Mouse (Mus musculus) lung, postnatal 0 days (tissue): ENCODE results near the gene Ndufv3.

Experiments used
- CTCF ChIP-seq: IDR thresholded peaks from 2 replicates; pipeline ENCODE4 v1.5.1; 2016; ENCODE audit warnings: antibody characterized with exemption, mild to moderate bottlenecking
- EP300 ChIP-seq: IDR thresholded peaks from 2 replicates; pipeline ENCODE4 v1.6.1; 2016; ENCODE audit warnings: antibody characterized with exemption, mild to moderate bottlenecking, control low read depth

DNA sequence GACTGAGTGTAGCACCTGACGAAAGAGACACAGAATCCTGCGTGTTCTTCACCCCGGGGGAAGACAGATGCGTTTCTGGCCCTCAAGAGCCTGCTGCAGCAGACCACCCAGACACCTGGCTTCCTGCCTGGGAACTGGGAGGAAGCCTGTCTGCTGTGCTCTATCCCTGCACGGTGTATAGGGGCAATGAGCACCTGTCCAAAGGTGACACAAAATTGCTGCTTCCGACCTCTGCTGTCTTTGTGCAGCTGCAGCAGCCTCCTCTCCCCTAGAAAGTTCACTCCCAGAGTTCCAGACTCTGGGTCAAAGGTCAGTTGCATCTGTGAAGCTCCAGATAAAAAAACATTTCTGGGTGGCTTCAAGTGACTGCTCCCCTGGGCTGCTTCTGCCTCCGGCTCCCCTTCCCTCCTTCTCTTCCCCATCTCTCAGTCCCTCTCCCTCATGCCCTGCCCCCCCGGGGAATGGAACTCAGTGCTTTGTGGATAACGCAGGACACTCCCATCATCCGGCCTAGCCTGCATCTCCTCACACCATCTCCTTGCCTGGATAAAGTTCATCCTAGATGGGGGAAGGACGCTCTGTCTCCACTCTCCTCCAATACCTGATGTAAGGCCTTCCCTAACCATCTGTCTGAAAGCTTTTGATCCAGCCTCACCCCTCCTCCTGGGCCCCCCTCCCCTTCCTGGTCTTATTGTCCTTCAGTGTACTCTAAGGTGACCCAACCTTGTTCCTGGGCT lies 40.6 kb upstream of the Ndufv3 start:
- TF ChIP-seq CTCF (no peak), EP300 (no peak)
